Mouse (Mus musculus) MEL (cell line): ENCODE measurements around the gene Mul1. TPM values are rescaled to one million over a fixed set of nuclear protein-coding genes. Genes with fewer than 3 reads are reported as not detected.

Experiments used
- DNase-seq: peaks from one replicate; pipeline ENCODE4 v3.0.0; 2011; ENCODE audit warnings: low read depth, low spot score
- H3K27ac ChIP-seq: 2 replicates; pipeline ENCODE4 v1.5.1; 2012; ENCODE audit warnings: low read depth, mild to moderate bottlenecking, control low read depth, low read length, moderate library complexity; ENCODE audit not compliant: control insufficient read depth
- H3K27me3 ChIP-seq, 2 experiments: fragments of 150-350 bp in 1 of 2; sonication (generic) in 1 of 2; 2 replicates each; pipeline ENCODE4 v1.6.1; 2012; ENCODE audit warnings: low read length in 2 of 2, mild to moderate bottlenecking in 2 of 2, improper control_type of control experiment in 1 of 2, moderate library complexity in 1 of 2; ENCODE audit not compliant: insufficient read depth in 2 of 2, control insufficient read depth in 1 of 2
- H3K36me3 ChIP-seq, 2 experiments: 2 replicates each; pipeline ENCODE4 v1.6.1; 2012 to 2014; ENCODE audit warnings: low read length in 2 of 2, improper control_type of control experiment in 1 of 2, inconsistent platforms in 1 of 2, mild to moderate bottlenecking in 1 of 2; ENCODE audit not compliant: insufficient read depth in 2 of 2, control insufficient read depth in 1 of 2
- H3K4me1 ChIP-seq, 2 experiments: fragments of 150-350 bp in 1 of 2; sonication (generic) in 1 of 2; 2 replicates each; pipeline ENCODE4 v1.6.1; 2012; ENCODE audit warnings: low read length in 2 of 2, improper control_type of control experiment in 1 of 2, mild to moderate bottlenecking in 1 of 2; ENCODE audit not compliant: insufficient read depth in 2 of 2, control insufficient read depth in 1 of 2
- H3K4me3 ChIP-seq, 2 experiments: fragments of 150-350 bp in 1 of 2; sonication (generic) in 1 of 2; 2 replicates each; pipeline ENCODE4 v1.5.1; 2012; ENCODE audit warnings: low read depth in 2 of 2, low read length in 2 of 2, mild to moderate bottlenecking in 2 of 2, moderate library complexity in 2 of 2, control low read depth in 1 of 2, improper control_type of control experiment in 1 of 2; ENCODE audit not compliant: control insufficient read depth in 1 of 2, insufficient read depth in 1 of 2
- H3K79me2 ChIP-seq: 2 replicates; pipeline ENCODE4 v1.6.1; 2012; ENCODE audit warnings: mild to moderate bottlenecking, low read length, moderate library complexity; ENCODE audit not compliant: control insufficient read depth, poor library complexity, insufficient read depth
- H3K9ac ChIP-seq: 2 replicates; pipeline ENCODE4 v1.6.1; 2012; ENCODE audit warnings: low read depth, mild to moderate bottlenecking, control low read depth, low read length, moderate library complexity; ENCODE audit not compliant: control insufficient read depth, poor library complexity, severe bottlenecking
- H3K9me3 ChIP-seq: fragments of 150-350 bp; sonication (generic); replicated peaks from 2 replicates; pipeline ENCODE4 v1.6.1; 2012; ENCODE audit warnings: mild to moderate bottlenecking, low read length, improper control_type of control experiment, moderate library complexity; ENCODE audit not compliant: insufficient read depth
- CTCF ChIP-seq, 3 experiments: IDR thresholded peaks in 2 of 3; conservative IDR thresholded peaks in 1 of 3; 2 replicates each; pipeline ENCODE4 v1.5.1; 2011 to 2012; ENCODE audit warnings: low read length in 3 of 3, low read depth in 2 of 3, mild to moderate bottlenecking in 2 of 3, improper control_type of control experiment in 1 of 3, inconsistent platforms in 1 of 3, mixed read lengths in 1 of 3, moderate library complexity in 1 of 3; ENCODE audit not compliant: control insufficient read depth in 1 of 3, insufficient read depth in 1 of 3, poor library complexity in 1 of 3, severe bottlenecking in 1 of 3
- GATA1 ChIP-seq: IDR thresholded peaks from 2 replicates; pipeline ENCODE4 v1.6.1; 2011; ENCODE audit warnings: low read depth, low read length, improper control_type of control experiment
- HCFC1 ChIP-seq: IDR thresholded peaks from 2 replicates; pipeline ENCODE4 v1.6.1; 2012; ENCODE audit warnings: low read depth, mild to moderate bottlenecking, inconsistent platforms, low read length, improper control_type of control experiment, moderate library complexity
- JUND ChIP-seq: IDR thresholded peaks from 2 replicates; pipeline ENCODE4 v1.6.1; 2011; ENCODE audit warnings: low read depth, mild to moderate bottlenecking, improper control_type of control experiment, low read length
- KAT2A ChIP-seq: conservative IDR thresholded peaks from 2 replicates; pipeline ENCODE4 v1.6.1; 2012; ENCODE audit warnings: low read depth, low read length, improper control_type of control experiment, inconsistent platforms
- MAFK ChIP-seq: IDR thresholded peaks from 2 replicates; pipeline ENCODE4 v1.6.1; 2011; ENCODE audit warnings: low read depth, mild to moderate bottlenecking, low read length, improper control_type of control experiment, borderline replicate concordance
- MAX ChIP-seq: IDR thresholded peaks from 2 replicates; pipeline ENCODE4 v1.6.1; 2011; ENCODE audit warnings: low read length, improper control_type of control experiment
- MEF2A ChIP-seq: IDR thresholded peaks from 2 replicates; pipeline ENCODE4 v1.6.1; 2014; ENCODE audit warnings: low read depth, mild to moderate bottlenecking, inconsistent platforms, low read length, improper control_type of control experiment; ENCODE audit not compliant: poor library complexity, insufficient replicate concordance, severe bottlenecking; ENCODE audit errors: extremely low read depth
- MXI1 ChIP-seq: IDR thresholded peaks from 2 replicates; pipeline ENCODE4 v1.6.1; 2011; ENCODE audit warnings: mild to moderate bottlenecking, low read depth, low read length, improper control_type of control experiment
- NRF1 ChIP-seq: IDR thresholded peaks from 2 replicates; pipeline ENCODE4 v1.6.1; 2014; ENCODE audit warnings: low read depth, mild to moderate bottlenecking, inconsistent platforms, low read length, improper control_type of control experiment, moderate library complexity; ENCODE audit not compliant: poor library complexity, insufficient read depth, severe bottlenecking
- POLR2A ChIP-seq, 2 experiments: IDR thresholded peaks; 2 replicates each; pipeline ENCODE4 v1.6.1; 2011 to 2012; ENCODE audit warnings: low read length in 2 of 2, mild to moderate bottlenecking in 2 of 2, control low read depth in 1 of 2, improper control_type of control experiment in 1 of 2, low read depth in 1 of 2, moderate library complexity in 1 of 2; ENCODE audit not compliant: control insufficient read depth in 1 of 2, insufficient read depth in 1 of 2, poor library complexity in 1 of 2
- POLR2AphosphoS5 ChIP-seq: IDR thresholded peaks from 2 replicates; pipeline ENCODE4 v1.6.1; 2012; ENCODE audit warnings: low read depth, borderline replicate concordance, mild to moderate bottlenecking, inconsistent platforms, low read length, moderate library complexity, mixed read lengths
- TAL1 ChIP-seq: IDR thresholded peaks from 2 replicates; pipeline ENCODE4 v1.6.1; 2012; ENCODE audit warnings: mild to moderate bottlenecking, inconsistent platforms, low read length, moderate library complexity, mixed read lengths
- TBP ChIP-seq: IDR thresholded peaks from 2 replicates; pipeline ENCODE4 v1.8.0; 2011; ENCODE audit warnings: low read depth, low read length, improper control_type of control experiment
- TCF12 ChIP-seq: IDR thresholded peaks from 2 replicates; pipeline ENCODE4 v1.6.1; 2014; ENCODE audit warnings: low read depth, mild to moderate bottlenecking, inconsistent platforms, low read length, improper control_type of control experiment, moderate library complexity
- UBTF ChIP-seq: IDR thresholded peaks from 2 replicates; pipeline ENCODE4 v1.6.1; 2012; ENCODE audit warnings: low read depth, mild to moderate bottlenecking, inconsistent platforms, low read length, improper control_type of control experiment, moderate library complexity, borderline replicate concordance; ENCODE audit not compliant: insufficient read depth
- USF1 ChIP-seq: IDR thresholded peaks from 2 replicates; pipeline ENCODE4 v1.6.1; 2014; ENCODE audit warnings: low read depth, mild to moderate bottlenecking, inconsistent platforms, low read length, improper control_type of control experiment, moderate library complexity
- ZC3H11A ChIP-seq: IDR thresholded peaks from 2 replicates; pipeline ENCODE4 v1.6.1; 2012; ENCODE audit warnings: low read depth, mild to moderate bottlenecking, inconsistent platforms, low read length, improper control_type of control experiment
- ZMIZ1 ChIP-seq: IDR thresholded peaks from 2 replicates; pipeline ENCODE4 v1.6.1; 2012; ENCODE audit warnings: low read depth, mild to moderate bottlenecking, inconsistent platforms, low read length, improper control_type of control experiment, moderate library complexity
- ZNF384 ChIP-seq: IDR thresholded peaks from 2 replicates; pipeline ENCODE4 v1.6.1; 2012; ENCODE audit warnings: low read depth, mild to moderate bottlenecking, inconsistent platforms, low read length, improper control_type of control experiment
- polyA plus RNA-seq, 2 experiments: library from polyadenylated mRNA; stranded (reverse) in 1 of 2; unstranded in 1 of 2; fragments of >175 nt in 1 of 2; fragments of >200 nt in 1 of 2; gene quantifications; 2 replicates each; pipeline versions ENCODE4 v1.2.1 to v1.2.4; 2012; ENCODE audit warnings: low replicate concordance in 2 of 2, low read depth in 1 of 2; ENCODE audit not compliant: insufficient read length in 2 of 2, insufficient read depth in 1 of 2, missing spikeins in 1 of 2
- total RNA-seq: library from RNA; depleted of rRNA; stranded (reverse); fragments of 300-350 nt; gene quantifications from 2 replicates; pipeline ENCODE4 v1.2.3, GENCODE M21; 2012

Mul1 gene
- total and polyA plus RNA-seq, 3 experiments = 31.3 to 31.9 TPM; not detected in 1

DNA sequence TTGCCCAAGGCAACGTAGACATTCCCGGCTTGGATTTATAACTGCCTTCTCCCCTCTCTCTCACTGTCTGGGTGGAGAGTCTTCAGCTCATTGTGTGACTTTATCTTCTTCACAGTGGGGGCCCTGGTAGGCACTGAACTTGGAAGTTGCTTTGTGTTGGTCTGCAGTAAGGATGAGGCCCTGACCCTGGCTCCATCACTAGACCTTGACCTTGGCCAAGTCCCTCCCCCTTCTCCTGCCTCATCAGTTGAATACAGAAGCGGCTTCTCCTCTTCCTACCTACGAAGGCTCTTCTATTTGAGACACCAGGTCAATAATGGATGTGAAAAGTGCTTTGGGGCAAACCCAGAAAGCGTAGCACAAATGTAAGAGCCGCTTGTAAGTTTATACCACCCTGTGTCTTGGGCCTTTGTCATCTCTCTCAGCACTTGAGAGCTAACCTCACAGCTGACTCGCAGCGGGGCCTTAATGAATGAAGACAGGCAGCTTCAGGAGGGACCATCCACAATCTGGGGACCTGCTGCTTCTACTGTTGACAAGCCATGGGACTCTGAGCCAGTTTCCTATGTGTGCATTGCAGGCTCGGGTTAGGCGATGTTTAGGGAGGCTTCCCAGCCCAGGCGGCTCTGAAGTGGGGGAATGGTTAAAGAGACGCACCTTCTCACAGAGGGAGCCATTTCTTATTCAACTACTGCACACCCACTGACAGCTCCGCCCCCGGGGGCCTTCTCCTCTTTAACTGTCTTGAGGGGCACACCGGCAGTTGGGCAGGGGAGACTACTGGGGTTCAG, 18.0 kb downstream of the Mul1 start:
- no peak for DNase-seq
- Histone ChIP-seq H3K36me3 (no peaks in the 10 kb centered on the region; a peak in 1 of 4 replicates), H3K27ac (no peak overlapping the region), H3K27me3 (no peaks in the 10 kb centered on the region), H3K4me3 (no peak overlapping the region), H3K4me1 (peaks cover 0 to 3% of the 10 kb centered on the region in 2 experiments; a peak in 1 of 4 replicates), H3K79me2 (peaks cover 1% of the 10 kb centered on the region; the same call in 1 of the 2 replicates), H3K9ac (no peak overlapping the region), H3K9me3 (no peaks in the 10 kb centered on the region)
- no peak for TF ChIP-seq GATA1
- TF ChIP-seq UBTF = no peak
- no peak for TF ChIP-seq MAFK
- TF ChIP-seq ZNF384 = no peak
- TF ChIP-seq MEF2A = no peak
- no peak for TF ChIP-seq TAL1
- TF ChIP-seq USF1 = no peak
- TF ChIP-seq MXI1 = no peak
- TF ChIP-seq MAX = no peak
- no peak for TF ChIP-seq TBP
- no peak for TF ChIP-seq TCF12
- no peak for TF ChIP-seq POLR2AphosphoS5
- TF ChIP-seq POLR2A (IDR thresholded peaks at IDR 0.05; ENCODE audit: control insufficient read depth in 1 of 2, insufficient read depth in 1 of 2, low read depth in 1 of 2, low read length in 2 of 2, poor library complexity in 1 of 2) = no peak
- no peak for TF ChIP-seq ZMIZ1
- no peak for TF ChIP-seq KAT2A

DNA sequence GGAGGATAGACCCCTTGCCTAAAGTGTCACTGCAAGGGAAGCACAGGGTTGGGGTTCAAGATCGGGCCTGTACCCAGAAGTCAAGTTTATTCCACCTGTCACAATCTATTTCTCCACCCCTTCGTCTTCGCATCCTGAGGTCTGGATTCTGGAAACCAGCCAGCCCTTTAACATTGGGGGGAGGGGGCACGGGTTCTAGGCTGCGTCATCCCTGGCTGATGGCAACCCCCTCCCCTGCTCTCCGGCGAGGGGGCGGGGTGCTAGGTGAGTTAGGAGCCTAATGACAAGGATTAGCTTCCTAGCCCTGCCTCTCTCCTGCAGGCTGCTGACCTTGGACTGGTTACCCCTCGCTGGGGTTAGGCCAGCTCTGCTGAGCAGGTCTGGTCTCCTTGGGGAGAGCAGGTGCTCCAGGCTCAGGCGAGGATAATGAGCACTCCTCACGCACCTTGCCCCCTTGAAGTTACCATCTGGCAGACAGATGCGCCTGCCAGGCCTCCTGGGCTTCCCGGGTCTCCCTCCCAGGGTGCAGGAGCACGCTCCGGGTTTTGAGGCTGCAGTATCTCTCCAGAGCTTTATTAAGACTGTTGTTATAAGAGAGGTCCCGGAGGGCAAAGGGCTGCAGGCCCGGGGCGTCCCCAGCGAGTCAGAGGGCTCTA, 18.8 kb downstream of the Mul1 start:
- no peaks in the 10 kb centered on the region for H3K9me3 ChIP-seq
- TF ChIP-seq JUND (no peak), CTCF (IDR thresholded peaks at IDR 0.05 in 2 of 3, conservative IDR thresholded peaks at IDR 0.05 in 1 of 3; ENCODE audit: control insufficient read depth in 1 of 3, insufficient read depth in 1 of 3, low read depth in 2 of 3, low read length in 3 of 3, poor library complexity in 1 of 3, severe bottlenecking in 1 of 3) (no peak), POLR2AphosphoS5 (no peak), ZNF384 (no peak), POLR2A (IDR thresholded peaks at IDR 0.05; ENCODE audit: control insufficient read depth in 1 of 2, insufficient read depth in 1 of 2, low read depth in 1 of 2, low read length in 2 of 2, poor library complexity in 1 of 2) (no peak), ZC3H11A (no peak), NRF1 (no peak), KAT2A (no peak), MAX (no peak), HCFC1 (no peak)
- TF ChIP-seq, all 39 proteins: peak for 0
- H3K27me3 ChIP-seq = no peaks in the 10 kb centered on the region
- no peaks in the 10 kb centered on the region for H3K4me1 ChIP-seq
- no peaks in the 10 kb centered on the region for H3K36me3 ChIP-seq
- no peak overlapping the region for H3K9ac ChIP-seq
- no peak overlapping the region for H3K27ac ChIP-seq
- DNase-seq = no peak
- H3K79me2 ChIP-seq = no peaks in the 10 kb centered on the region
- no peak overlapping the region for H3K4me3 ChIP-seq
